Mouse (Mus musculus) MEL (cell line): ENCODE data around the gene Tspan33. TPM values are rescaled to one million over a fixed set of nuclear protein-coding genes. Genes with fewer than 3 reads are reported as not detected.

ENCODE experiments used
- DNase-seq: peaks from one replicate; pipeline ENCODE4 v3.0.0; 2011; ENCODE audit warnings: low read depth, low spot score
- H3K27ac ChIP-seq: 2 replicates; pipeline ENCODE4 v1.5.1; 2012; ENCODE audit warnings: low read depth, mild to moderate bottlenecking, control low read depth, low read length, moderate library complexity; ENCODE audit not compliant: control insufficient read depth
- H3K27me3 ChIP-seq, 2 experiments: fragments of 150-350 bp in 1 of 2; sonication (generic) in 1 of 2; 2 replicates each; pipeline ENCODE4 v1.6.1; 2012; ENCODE audit warnings: low read length in 2 of 2, mild to moderate bottlenecking in 2 of 2, improper control_type of control experiment in 1 of 2, moderate library complexity in 1 of 2; ENCODE audit not compliant: insufficient read depth in 2 of 2, control insufficient read depth in 1 of 2
- H3K36me3 ChIP-seq, 2 experiments: 2 replicates each; pipeline ENCODE4 v1.6.1; 2012 to 2014; ENCODE audit warnings: low read length in 2 of 2, improper control_type of control experiment in 1 of 2, inconsistent platforms in 1 of 2, mild to moderate bottlenecking in 1 of 2; ENCODE audit not compliant: insufficient read depth in 2 of 2, control insufficient read depth in 1 of 2
- H3K4me1 ChIP-seq, 2 experiments: fragments of 150-350 bp in 1 of 2; sonication (generic) in 1 of 2; 2 replicates each; pipeline ENCODE4 v1.6.1; 2012; ENCODE audit warnings: low read length in 2 of 2, improper control_type of control experiment in 1 of 2, mild to moderate bottlenecking in 1 of 2; ENCODE audit not compliant: insufficient read depth in 2 of 2, control insufficient read depth in 1 of 2
- H3K4me3 ChIP-seq, 2 experiments: fragments of 150-350 bp in 1 of 2; sonication (generic) in 1 of 2; 2 replicates each; pipeline ENCODE4 v1.5.1; 2012; ENCODE audit warnings: low read depth in 2 of 2, low read length in 2 of 2, mild to moderate bottlenecking in 2 of 2, moderate library complexity in 2 of 2, control low read depth in 1 of 2, improper control_type of control experiment in 1 of 2; ENCODE audit not compliant: control insufficient read depth in 1 of 2, insufficient read depth in 1 of 2
- H3K79me2 ChIP-seq: 2 replicates; pipeline ENCODE4 v1.6.1; 2012; ENCODE audit warnings: mild to moderate bottlenecking, low read length, moderate library complexity; ENCODE audit not compliant: control insufficient read depth, poor library complexity, insufficient read depth
- H3K9ac ChIP-seq: 2 replicates; pipeline ENCODE4 v1.6.1; 2012; ENCODE audit warnings: low read depth, mild to moderate bottlenecking, control low read depth, low read length, moderate library complexity; ENCODE audit not compliant: control insufficient read depth, poor library complexity, severe bottlenecking
- H3K9me3 ChIP-seq: fragments of 150-350 bp; sonication (generic); replicated peaks from 2 replicates; pipeline ENCODE4 v1.6.1; 2012; ENCODE audit warnings: mild to moderate bottlenecking, low read length, improper control_type of control experiment, moderate library complexity; ENCODE audit not compliant: insufficient read depth
- BHLHE40 ChIP-seq: IDR thresholded peaks from 2 replicates; pipeline ENCODE4 v1.6.1; 2012; ENCODE audit warnings: low read depth, mild to moderate bottlenecking, inconsistent platforms, low read length, improper control_type of control experiment, borderline replicate concordance
- CTCF ChIP-seq, 3 experiments: IDR thresholded peaks in 2 of 3; conservative IDR thresholded peaks in 1 of 3; 2 replicates each; pipeline ENCODE4 v1.5.1; 2011 to 2012; ENCODE audit warnings: low read length in 3 of 3, low read depth in 2 of 3, mild to moderate bottlenecking in 2 of 3, improper control_type of control experiment in 1 of 3, inconsistent platforms in 1 of 3, mixed read lengths in 1 of 3, moderate library complexity in 1 of 3; ENCODE audit not compliant: control insufficient read depth in 1 of 3, insufficient read depth in 1 of 3, poor library complexity in 1 of 3, severe bottlenecking in 1 of 3
- E2F4 ChIP-seq: IDR thresholded peaks from 2 replicates; pipeline ENCODE4 v1.6.1; 2011; ENCODE audit warnings: low read depth, low read length, improper control_type of control experiment, borderline replicate concordance
- ELF1 ChIP-seq: IDR thresholded peaks from 2 replicates; pipeline ENCODE4 v1.6.1; 2014; ENCODE audit warnings: low read depth, mild to moderate bottlenecking, inconsistent platforms, low read length, improper control_type of control experiment, moderate library complexity
- EP300 ChIP-seq, 2 experiments: IDR thresholded peaks; 2 replicates each; pipeline ENCODE4 v1.6.1; 2011; ENCODE audit warnings: improper control_type of control experiment in 2 of 2, low read length in 2 of 2, low read depth in 1 of 2, mild to moderate bottlenecking in 1 of 2
- ETS1 ChIP-seq: IDR thresholded peaks from 2 replicates; pipeline ENCODE4 v1.6.1; 2012; ENCODE audit warnings: low read depth, mild to moderate bottlenecking, inconsistent platforms, low read length, improper control_type of control experiment, moderate library complexity
- GABPA ChIP-seq: IDR thresholded peaks from 2 replicates; pipeline ENCODE4 v1.6.1; 2012; ENCODE audit warnings: low read depth, mild to moderate bottlenecking, inconsistent platforms, low read length, improper control_type of control experiment, moderate library complexity
- HCFC1 ChIP-seq: IDR thresholded peaks from 2 replicates; pipeline ENCODE4 v1.6.1; 2012; ENCODE audit warnings: low read depth, mild to moderate bottlenecking, inconsistent platforms, low read length, improper control_type of control experiment, moderate library complexity
- JUND ChIP-seq: IDR thresholded peaks from 2 replicates; pipeline ENCODE4 v1.6.1; 2011; ENCODE audit warnings: low read depth, mild to moderate bottlenecking, improper control_type of control experiment, low read length
- KAT2A ChIP-seq: conservative IDR thresholded peaks from 2 replicates; pipeline ENCODE4 v1.6.1; 2012; ENCODE audit warnings: low read depth, low read length, improper control_type of control experiment, inconsistent platforms
- MAFK ChIP-seq: IDR thresholded peaks from 2 replicates; pipeline ENCODE4 v1.6.1; 2011; ENCODE audit warnings: low read depth, mild to moderate bottlenecking, low read length, improper control_type of control experiment, borderline replicate concordance
- MAX ChIP-seq: IDR thresholded peaks from 2 replicates; pipeline ENCODE4 v1.6.1; 2011; ENCODE audit warnings: low read length, improper control_type of control experiment
- MEF2A ChIP-seq: IDR thresholded peaks from 2 replicates; pipeline ENCODE4 v1.6.1; 2014; ENCODE audit warnings: low read depth, mild to moderate bottlenecking, inconsistent platforms, low read length, improper control_type of control experiment; ENCODE audit not compliant: poor library complexity, insufficient replicate concordance, severe bottlenecking; ENCODE audit errors: extremely low read depth
- MXI1 ChIP-seq: IDR thresholded peaks from 2 replicates; pipeline ENCODE4 v1.6.1; 2011; ENCODE audit warnings: mild to moderate bottlenecking, low read depth, low read length, improper control_type of control experiment
- MYB ChIP-seq: IDR thresholded peaks from 2 replicates; pipeline ENCODE4 v1.6.1; 2011; ENCODE audit warnings: mild to moderate bottlenecking, low read depth, low read length, improper control_type of control experiment
- MYC ChIP-seq: IDR thresholded peaks from 2 replicates; pipeline ENCODE4 v1.6.1; 2011; ENCODE audit warnings: low read depth, mild to moderate bottlenecking, low read length, improper control_type of control experiment, moderate library complexity
- NELFE ChIP-seq: IDR thresholded peaks from 2 replicates; pipeline ENCODE4 v1.6.1; 2011; ENCODE audit warnings: low read depth, low read length, improper control_type of control experiment
- NRF1 ChIP-seq: IDR thresholded peaks from 2 replicates; pipeline ENCODE4 v1.6.1; 2014; ENCODE audit warnings: low read depth, mild to moderate bottlenecking, inconsistent platforms, low read length, improper control_type of control experiment, moderate library complexity; ENCODE audit not compliant: poor library complexity, insufficient read depth, severe bottlenecking
- POLR2A ChIP-seq, 2 experiments: IDR thresholded peaks; 2 replicates each; pipeline ENCODE4 v1.6.1; 2011 to 2012; ENCODE audit warnings: low read length in 2 of 2, mild to moderate bottlenecking in 2 of 2, control low read depth in 1 of 2, improper control_type of control experiment in 1 of 2, low read depth in 1 of 2, moderate library complexity in 1 of 2; ENCODE audit not compliant: control insufficient read depth in 1 of 2, insufficient read depth in 1 of 2, poor library complexity in 1 of 2
- POLR2AphosphoS2 ChIP-seq: IDR thresholded peaks from 2 replicates; pipeline ENCODE4 v1.6.1; 2011; ENCODE audit warnings: low read length, improper control_type of control experiment
- POLR2AphosphoS5 ChIP-seq: IDR thresholded peaks from 2 replicates; pipeline ENCODE4 v1.6.1; 2012; ENCODE audit warnings: low read depth, borderline replicate concordance, mild to moderate bottlenecking, inconsistent platforms, low read length, moderate library complexity, mixed read lengths
- RAD21 ChIP-seq: IDR thresholded peaks from 2 replicates; pipeline ENCODE4 v1.6.1; 2011; ENCODE audit warnings: mild to moderate bottlenecking, low read depth, low read length, improper control_type of control experiment
- RCOR1 ChIP-seq: IDR thresholded peaks from 2 replicates; pipeline ENCODE4 v1.6.1; 2012; ENCODE audit warnings: low read depth, mild to moderate bottlenecking, inconsistent platforms, low read length, improper control_type of control experiment
- SIN3A ChIP-seq: IDR thresholded peaks from 2 replicates; pipeline ENCODE4 v1.6.1; 2012; ENCODE audit warnings: low read length, improper control_type of control experiment, inconsistent platforms
- SMC3 ChIP-seq: IDR thresholded peaks from 2 replicates; pipeline ENCODE4 v1.6.1; 2011; ENCODE audit warnings: low read depth, low read length, improper control_type of control experiment
- TAL1 ChIP-seq: IDR thresholded peaks from 2 replicates; pipeline ENCODE4 v1.6.1; 2012; ENCODE audit warnings: mild to moderate bottlenecking, inconsistent platforms, low read length, moderate library complexity, mixed read lengths
- TBP ChIP-seq: IDR thresholded peaks from 2 replicates; pipeline ENCODE4 v1.8.0; 2011; ENCODE audit warnings: low read depth, low read length, improper control_type of control experiment
- TCF12 ChIP-seq: IDR thresholded peaks from 2 replicates; pipeline ENCODE4 v1.6.1; 2014; ENCODE audit warnings: low read depth, mild to moderate bottlenecking, inconsistent platforms, low read length, improper control_type of control experiment, moderate library complexity
- UBTF ChIP-seq: IDR thresholded peaks from 2 replicates; pipeline ENCODE4 v1.6.1; 2012; ENCODE audit warnings: low read depth, mild to moderate bottlenecking, inconsistent platforms, low read length, improper control_type of control experiment, moderate library complexity, borderline replicate concordance; ENCODE audit not compliant: insufficient read depth
- USF1 ChIP-seq: IDR thresholded peaks from 2 replicates; pipeline ENCODE4 v1.6.1; 2014; ENCODE audit warnings: low read depth, mild to moderate bottlenecking, inconsistent platforms, low read length, improper control_type of control experiment, moderate library complexity
- ZC3H11A ChIP-seq: IDR thresholded peaks from 2 replicates; pipeline ENCODE4 v1.6.1; 2012; ENCODE audit warnings: low read depth, mild to moderate bottlenecking, inconsistent platforms, low read length, improper control_type of control experiment
- ZKSCAN1 ChIP-seq: IDR thresholded peaks from 2 replicates; pipeline ENCODE4 v1.6.1; 2012; ENCODE audit warnings: low read depth, mild to moderate bottlenecking, inconsistent platforms, low read length, improper control_type of control experiment, moderate library complexity
- ZMIZ1 ChIP-seq: IDR thresholded peaks from 2 replicates; pipeline ENCODE4 v1.6.1; 2012; ENCODE audit warnings: low read depth, mild to moderate bottlenecking, inconsistent platforms, low read length, improper control_type of control experiment, moderate library complexity
- ZNF384 ChIP-seq: IDR thresholded peaks from 2 replicates; pipeline ENCODE4 v1.6.1; 2012; ENCODE audit warnings: low read depth, mild to moderate bottlenecking, inconsistent platforms, low read length, improper control_type of control experiment
- polyA plus RNA-seq, 2 experiments: library from polyadenylated mRNA; stranded (reverse) in 1 of 2; unstranded in 1 of 2; fragments of >175 nt in 1 of 2; fragments of >200 nt in 1 of 2; gene quantifications; 2 replicates each; pipeline versions ENCODE4 v1.2.1 to v1.2.4; 2012; ENCODE audit warnings: low replicate concordance in 2 of 2, low read depth in 1 of 2; ENCODE audit not compliant: insufficient read length in 2 of 2, insufficient read depth in 1 of 2, missing spikeins in 1 of 2
- total RNA-seq: library from RNA; depleted of rRNA; stranded (reverse); fragments of 300-350 nt; gene quantifications from 2 replicates; pipeline ENCODE4 v1.2.3, GENCODE M21; 2012

Tspan33 gene
- total and polyA plus RNA-seq, 3 experiments, result 41.7 to 64.5 TPM; not detected in 1

GRCm38 (mm10) chr6:29702126-29702525 lies 8.1 kb downstream of the Tspan33 start (continued):
- TF ChIP-seq MYB, result no peak
- TF ChIP-seq TCF12, result peak; percentile 96
- no peak for TF ChIP-seq ZC3H11A
- TF ChIP-seq RCOR1, result peak; percentile 28; the same call in 1 of the 2 replicates
- TF ChIP-seq POLR2AphosphoS2, result no peak
- no peak for TF ChIP-seq POLR2AphosphoS5
- no peak for TF ChIP-seq GABPA

GRCm38 (mm10) chr6:29704143-29704542 lies 10.1 kb downstream of the Tspan33 start:
- Histone ChIP-seq H3K9me3 (no peaks in the 10 kb centered on the region), H3K27ac (peak overlapping the region; percentile 60), H3K79me2 (peaks cover 14% of the 10 kb centered on the region), H3K36me3 (peaks cover 0 to 42% of the 10 kb centered on the region in 2 experiments; a peak in 2 of 4 replicates), H3K9ac (peak overlapping the region; percentile 34; the same call in 1 of the 2 replicates), H3K27me3 (no peaks in the 10 kb centered on the region), H3K4me3 (no peak overlapping the region), H3K4me1 (peaks cover 32 to 46% of the 10 kb centered on the region in 2 experiments)
- peak; percentile 74 for DNase-seq
- TF ChIP-seq MYC (no peak), NELFE (no peak), ZKSCAN1 (no peak), POLR2A (IDR thresholded peaks at IDR 0.05; ENCODE audit: control insufficient read depth in 1 of 2, insufficient read depth in 1 of 2, low read depth in 1 of 2, low read length in 2 of 2, poor library complexity in 1 of 2) (no peak), MXI1 (no peak; the same call in 1 of the 2 replicates), ZC3H11A (no peak), USF1 (no peak), EP300 (IDR thresholded peaks at IDR 0.05; ENCODE audit: low read depth in 1 of 2, low read length in 2 of 2) (peak; percentile 53 to 67), RCOR1 (0 out of 2 replicates have a peak, but pooled peaks have one; percentile 18), MAFK (no peak), SIN3A (0 out of 2 replicates have a peak, but pooled peaks have one; percentile 17), MAX (no peak), TAL1 (peak; percentile 56), NRF1 (no peak), TCF12 (peak; percentile 27; the same call in 1 of the 2 replicates), MYB (no peak), GABPA (no peak), ETS1 (peak; percentile 45; the same call in 1 of the 2 replicates), E2F4 (no peak), MEF2A (no peak), ZNF384 (no peak), TBP (peak; percentile 56; the same call in 1 of the 2 replicates), KAT2A (no peak), ZMIZ1 (no peak), BHLHE40 (no peak), CTCF (IDR thresholded peaks at IDR 0.05 in 2 of 3, conservative IDR thresholded peaks at IDR 0.05 in 1 of 3; ENCODE audit: control insufficient read depth in 1 of 3, insufficient read depth in 1 of 3, low read depth in 2 of 3, low read length in 3 of 3, poor library complexity in 1 of 3, severe bottlenecking in 1 of 3) (no peak), POLR2AphosphoS5 (no peak), HCFC1 (no peak), SMC3 (no peak), JUND (no peak), ELF1 (no peak), RAD21 (no peak), UBTF (no peak)
